Comparison of ENCODE assay signal across 17 mouse cellular contexts in genomic region chr7:142949568-142949967, GRCm38 (mm10). TPM values are rescaled to one million over a fixed set of nuclear protein-coding genes. Genes with fewer than 3 reads are reported as not detected.
"Had no signal": no experiment of that assay in that cellular context is flagged by ENCODE, and none has a peak within 500 bp of the region (broad histone marks: within the 10 kb centered on the region; RNA-seq: fewer than 3 reads in every experiment).

No protein-coding gene starts in this region.

- H3K9me3 ChIP-seq: limb, embryonic 15.5 days; liver, embryonic 12.5 days; midbrain, embryonic 13.5 days; stomach, embryonic 15.5 days had no signal

- H3K27ac ChIP-seq: left cerebral cortex, adult 2 months; limb, embryonic 15.5 days; liver, embryonic 12.5 days; midbrain, embryonic 13.5 days; stomach, embryonic 15.5 days had no signal

- H3K27me3 ChIP-seq: limb, embryonic 15.5 days; stomach, embryonic 15.5 days had no signal

- H3K4me1 ChIP-seq: limb, embryonic 15.5 days; liver, embryonic 12.5 days; midbrain, embryonic 13.5 days; stomach, embryonic 15.5 days had no signal

- H3K4me3 ChIP-seq: left cerebral cortex, adult 2 months; limb, embryonic 15.5 days; liver, embryonic 12.5 days; midbrain, embryonic 13.5 days; stomach, embryonic 15.5 days had no signal

- ATAC-seq: liver, embryonic 12.5 days; midbrain, embryonic 13.5 days had no signal

- DNase-seq: kidney, postnatal 25 days; lung, embryonic 14.5 days; lung, postnatal 10 days; lung, postnatal 4 days; right cerebral cortex, postnatal 4 days; spleen, adult 18-20 months; thymus, adult 2 months; thymus, postnatal 25 days had no signal

- H3K9ac ChIP-seq: limb, embryonic 15.5 days; liver, embryonic 12.5 days; lung, embryonic 14.5 days; midbrain, embryonic 13.5 days; stomach, embryonic 15.5 days had no signal

- H3K36me3 ChIP-seq: limb, embryonic 15.5 days; liver, embryonic 12.5 days; midbrain, embryonic 13.5 days; stomach, embryonic 15.5 days had no signal

- H3K4me2 ChIP-seq: limb, embryonic 15.5 days; liver, embryonic 12.5 days; lung, embryonic 14.5 days; midbrain, embryonic 13.5 days; stomach, embryonic 15.5 days had no signal

RNA-seq across cellular contexts. Expression of gene Th, which starts 18.6 kb away (rescaled TPM):
- total RNA-seq: megakaryocyte-erythroid progenitor cell, adult 5-6 weeks had no signal

RNA-seq across cellular contexts. Expression of gene Ascl2, which starts 19.5 kb away (rescaled TPM):
- total RNA-seq: left cerebral cortex, postnatal 14 days; midbrain, postnatal 0 days had no signal

RNA-seq across cellular contexts. Expression of gene Tspan32, which starts 55.3 kb away (rescaled TPM):
- total RNA-seq: layer of hippocampus, postnatal 25 days had no signal
